Mouse (Mus musculus): ENCODE measurements around the gene Zfp598. TPM values are rescaled to one million over a fixed set of nuclear protein-coding genes. Genes with fewer than 3 reads are reported as not detected.

Zfp598 gene
- polyA plus RNA-seq, 1 experiment from 2014 or later, result 19.4 TPM

DNA sequence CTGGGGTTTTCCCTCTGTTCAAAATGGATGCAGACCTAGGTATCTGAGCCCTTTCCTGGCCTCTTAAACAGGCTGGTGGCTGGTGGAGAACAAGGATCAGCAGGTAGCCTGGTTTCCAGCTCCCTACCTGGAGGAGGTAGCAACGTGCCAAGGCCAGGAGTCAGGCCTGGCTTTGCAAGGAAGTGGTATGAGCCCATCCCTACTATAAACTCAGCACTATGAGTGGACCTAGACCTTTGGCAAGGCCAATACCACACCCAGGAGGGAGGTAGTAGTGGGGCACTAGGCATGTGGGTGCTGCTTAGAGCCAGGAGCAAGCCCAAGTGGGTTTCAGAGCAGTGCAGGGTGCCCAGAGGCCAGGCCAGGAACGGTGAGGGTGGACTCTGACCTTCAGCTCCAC lies 30.0 kb downstream of the Zfp598 start:
- H3K27me3 ChIP-seq (ENCODE audit: control insufficient read depth, insufficient read depth, low read length), result no peaks in the 10 kb centered on the region
- 85% methylated on average over 2 of the region's 2 CpGs for WGBS
- peaks cover 53% of the 10 kb centered on the region for H3K36me3 ChIP-seq (ENCODE audit: control insufficient read depth, insufficient read depth, low read length)
- H3K4me2 ChIP-seq (ENCODE audit: low read length), result no peak overlapping the region
- H3K9ac ChIP-seq (ENCODE audit: low read length), result no peak overlapping the region
- H3K4me1 ChIP-seq (ENCODE audit: control insufficient read depth in 2 of 2, insufficient read depth in 2 of 2, low read length in 2 of 2), result peaks cover 2 to 12% of the 10 kb centered on the region in 2 experiments; a peak in 3 of 4 replicates
- no peak overlapping the region for H3K4me3 ChIP-seq (ENCODE audit: control insufficient read depth in 1 of 2, insufficient read depth in 1 of 2, low read depth in 1 of 2, low read length in 2 of 2)
- H3K27ac ChIP-seq (replicated peaks in 1 of 2; ENCODE audit: control insufficient read depth in 1 of 2, insufficient read depth in 1 of 2, low read depth in 2 of 2, low read length in 2 of 2), result no peak overlapping the region
- no peak for ATAC-seq (ENCODE audit: insufficient number of reproducible peaks, insufficient read depth, low FRiP score, low read depth)
- no peaks in the 10 kb centered on the region for H3K9me3 ChIP-seq (ENCODE audit: control insufficient read depth, low read length)

DNA sequence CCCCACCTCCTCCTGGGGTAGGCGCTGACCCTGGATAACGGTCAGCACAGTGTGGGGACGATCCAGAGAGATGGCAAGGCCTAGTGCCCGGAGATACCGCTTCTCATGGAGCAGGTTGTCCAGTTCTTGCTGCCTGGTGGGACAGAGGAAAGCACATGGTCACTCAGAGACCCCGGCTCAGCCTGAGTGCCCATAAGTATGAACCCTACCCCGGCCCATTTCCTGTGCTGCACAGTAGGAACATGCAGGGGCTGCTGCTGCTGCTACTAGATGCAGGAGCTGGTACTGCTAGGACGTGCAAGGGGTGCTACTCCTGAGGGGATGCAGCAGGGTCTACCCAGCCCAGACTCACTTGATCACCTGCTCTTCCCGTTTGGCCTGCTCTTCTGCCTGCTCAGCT lies 31.8 kb downstream of the Zfp598 start:
- Histone ChIP-seq H3K9me3 (ENCODE audit: control insufficient read depth, low read length) (no peaks in the 10 kb centered on the region), H3K9ac (ENCODE audit: low read length) (no peak overlapping the region), H3K4me3 (ENCODE audit: control insufficient read depth in 1 of 2, insufficient read depth in 1 of 2, low read depth in 1 of 2, low read length in 2 of 2) (no peak overlapping the region), H3K27ac (replicated peaks in 1 of 2; ENCODE audit: control insufficient read depth in 1 of 2, insufficient read depth in 1 of 2, low read depth in 2 of 2, low read length in 2 of 2) (no peak overlapping the region), H3K4me1 (ENCODE audit: control insufficient read depth in 2 of 2, insufficient read depth in 2 of 2, low read length in 2 of 2) (peaks cover 2 to 8% of the 10 kb centered on the region in 2 experiments; a peak in 3 of 4 replicates), H3K4me2 (ENCODE audit: low read length) (no peak overlapping the region), H3K36me3 (ENCODE audit: control insufficient read depth, insufficient read depth, low read length) (peaks cover 65% of the 10 kb centered on the region), H3K27me3 (ENCODE audit: control insufficient read depth, insufficient read depth, low read length) (no peaks in the 10 kb centered on the region)
- ATAC-seq (ENCODE audit: insufficient number of reproducible peaks, insufficient read depth, low FRiP score, low read depth), result no peak
- WGBS, result 89% methylated on average over 9 of the region's 9 CpGs

DNA sequence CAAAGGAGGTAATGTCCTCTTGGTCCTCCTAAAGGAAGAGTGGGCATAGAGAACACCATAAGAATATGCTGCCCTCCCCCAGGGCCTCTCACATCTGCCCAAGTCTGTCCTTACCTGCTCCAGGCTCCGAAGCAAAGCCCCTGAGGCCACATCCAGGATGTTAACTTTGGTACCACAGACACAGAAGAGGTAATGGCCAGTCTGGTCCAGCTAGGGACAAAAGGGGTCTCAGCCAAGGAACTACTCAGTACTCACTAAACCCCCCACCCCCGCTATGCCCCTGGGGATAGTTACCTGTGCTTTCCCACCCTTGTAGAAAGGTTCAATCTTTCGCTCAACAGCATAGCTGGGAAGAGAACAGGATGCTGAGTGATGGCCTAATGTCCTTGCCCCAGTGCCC lies 36.3 kb downstream of the Zfp598 start:
- Histone ChIP-seq H3K27ac (replicated peaks in 1 of 2; ENCODE audit: control insufficient read depth in 1 of 2, insufficient read depth in 1 of 2, low read depth in 2 of 2, low read length in 2 of 2) (no peak overlapping the region), H3K4me1 (ENCODE audit: control insufficient read depth in 2 of 2, insufficient read depth in 2 of 2, low read length in 2 of 2) (peaks cover 5 to 11% of the 10 kb centered on the region in 2 experiments; a peak in 3 of 4 replicates), H3K9me3 (ENCODE audit: control insufficient read depth, low read length) (no peaks in the 10 kb centered on the region), H3K9ac (ENCODE audit: low read length) (no peak overlapping the region), H3K4me3 (ENCODE audit: control insufficient read depth in 1 of 2, insufficient read depth in 1 of 2, low read depth in 1 of 2, low read length in 2 of 2) (no peak overlapping the region), H3K4me2 (ENCODE audit: low read length) (no peak overlapping the region), H3K27me3 (ENCODE audit: control insufficient read depth, insufficient read depth, low read length) (no peaks in the 10 kb centered on the region), H3K36me3 (ENCODE audit: control insufficient read depth, insufficient read depth, low read length) (peaks cover 48% of the 10 kb centered on the region)
- WGBS, result 88% methylated on average over 3 of the region's 3 CpGs
- ATAC-seq (ENCODE audit: insufficient number of reproducible peaks, insufficient read depth, low FRiP score, low read depth), result no peak

DNA sequence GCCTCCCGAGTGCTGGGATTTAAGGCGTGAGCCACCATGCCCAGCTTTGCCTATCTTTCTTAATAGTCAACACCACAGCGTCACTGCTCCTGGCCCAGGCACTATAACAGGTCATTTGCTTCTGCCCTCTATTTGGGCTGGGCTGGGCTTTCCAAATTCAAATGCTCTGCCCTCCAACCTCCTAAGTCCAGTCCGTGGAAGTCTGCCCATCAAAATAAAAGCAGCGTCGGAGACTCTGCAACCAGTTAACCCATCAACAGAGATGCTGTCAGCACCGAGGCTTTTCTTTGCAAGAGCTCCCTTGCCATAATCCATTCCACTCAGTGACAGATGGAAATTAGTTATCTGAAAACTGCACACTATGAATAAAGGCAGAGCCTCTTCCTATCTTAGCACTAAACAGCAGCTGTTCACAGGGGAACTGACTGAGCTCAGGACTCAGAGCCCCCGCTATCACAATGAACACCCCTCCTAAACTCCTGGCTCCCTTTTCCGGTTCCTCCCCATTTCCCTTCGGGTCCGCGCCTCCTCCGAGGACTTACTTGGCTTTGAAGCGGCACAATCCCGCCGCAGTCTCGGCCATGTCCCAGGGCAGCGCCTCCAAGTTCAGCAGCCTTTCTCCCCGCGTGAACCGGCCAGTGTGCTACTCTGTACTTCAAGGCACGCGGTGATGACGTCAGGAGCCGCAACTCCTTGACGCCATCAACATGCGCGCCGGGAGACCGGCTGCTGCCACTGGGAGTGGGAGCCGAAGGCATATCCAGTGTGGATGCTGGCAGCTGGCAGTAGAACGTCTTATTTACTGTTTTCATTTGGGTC lies 37.7 kb downstream of the Zfp598 start, which contains the start of gene Tbl3:
Gene Tbl3, minus strand, starts transcription at position 679 of the 819 bp plus-strand sequence.
- no peaks in the 10 kb centered on the region for H3K9me3 ChIP-seq (ENCODE audit: control insufficient read depth, low read length)
- H3K4me3 ChIP-seq (ENCODE audit: control insufficient read depth in 1 of 2, insufficient read depth in 1 of 2, low read depth in 1 of 2, low read length in 2 of 2), result peak within 1 kb of the TSS; percentile 70 to 82
- H3K27ac ChIP-seq (replicated peaks in 1 of 2; ENCODE audit: control insufficient read depth in 1 of 2, insufficient read depth in 1 of 2, low read depth in 2 of 2, low read length in 2 of 2), result peak within 1 kb of the TSS; percentile 85
- H3K9ac ChIP-seq (ENCODE audit: low read length), result peak within 1 kb of the TSS; percentile 86
- 3% methylated on average over 32 of the region's 32 CpGs for WGBS
- peak within 1 kb of the TSS; percentile 84 for H3K4me2 ChIP-seq (ENCODE audit: low read length)
- ATAC-seq (ENCODE audit: insufficient number of reproducible peaks, insufficient read depth, low FRiP score, low read depth), result peak; percentile 80
- H3K4me1 ChIP-seq (ENCODE audit: control insufficient read depth in 2 of 2, insufficient read depth in 2 of 2, low read length in 2 of 2), result peaks cover 5 to 11% of the 10 kb centered on the region in 2 experiments; a peak in 3 of 4 replicates
- H3K36me3 ChIP-seq (ENCODE audit: control insufficient read depth, insufficient read depth, low read length), result peaks cover 35% of the 10 kb centered on the region
- no peaks in the 10 kb centered on the region for H3K27me3 ChIP-seq (ENCODE audit: control insufficient read depth, insufficient read depth, low read length)

DNA sequence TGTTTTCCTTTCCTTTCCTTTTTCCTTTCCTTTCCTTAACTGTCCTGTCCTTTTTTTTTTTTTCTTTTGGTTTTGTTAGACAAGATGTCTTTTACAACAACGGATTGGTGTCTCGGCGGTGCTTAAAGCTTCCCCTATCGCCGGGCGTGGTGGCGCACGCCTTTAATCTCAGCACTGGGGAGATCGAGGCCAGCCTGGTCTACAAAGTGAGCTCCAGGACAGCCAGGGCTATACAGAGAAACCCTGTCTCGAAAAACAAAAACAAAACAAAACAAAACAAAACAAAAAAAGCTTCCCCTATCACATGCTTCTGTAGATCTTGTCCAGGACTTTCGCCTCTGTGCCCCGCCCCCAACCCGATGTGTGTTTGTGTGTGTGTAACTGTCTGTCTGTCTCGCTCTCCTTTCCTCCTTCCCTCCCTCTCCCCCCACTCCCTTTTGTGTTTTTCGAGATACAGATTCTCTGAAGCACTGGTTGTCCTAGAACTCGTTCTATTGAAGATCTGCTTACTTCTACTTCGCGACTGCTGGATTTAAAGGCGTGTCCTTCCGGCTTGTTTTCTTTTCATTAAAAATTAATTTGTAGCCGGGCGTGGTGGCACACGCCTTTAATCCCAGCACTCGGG lies 38.4 kb downstream of the Zfp598 start:
- no peaks in the 10 kb centered on the region for H3K27me3 ChIP-seq (ENCODE audit: control insufficient read depth, insufficient read depth, low read length)
- peak overlapping the region; percentile 85 for H3K27ac ChIP-seq (replicated peaks in 1 of 2; ENCODE audit: control insufficient read depth in 1 of 2, insufficient read depth in 1 of 2, low read depth in 2 of 2, low read length in 2 of 2)
- WGBS, result 5% methylated on average over 24 of the region's 24 CpGs
- no peak for ATAC-seq (ENCODE audit: insufficient number of reproducible peaks, insufficient read depth, low FRiP score, low read depth)
- H3K9ac ChIP-seq (ENCODE audit: low read length), result peak overlapping the region; percentile 86
- no peaks in the 10 kb centered on the region for H3K9me3 ChIP-seq (ENCODE audit: control insufficient read depth, low read length)
- peaks cover 5 to 11% of the 10 kb centered on the region in 2 experiments; a peak in 3 of 4 replicates for H3K4me1 ChIP-seq (ENCODE audit: control insufficient read depth in 2 of 2, insufficient read depth in 2 of 2, low read length in 2 of 2)
- H3K4me3 ChIP-seq (ENCODE audit: control insufficient read depth in 1 of 2, insufficient read depth in 1 of 2, low read depth in 1 of 2, low read length in 2 of 2), result peak overlapping the region; percentile 70 to 82
- peak overlapping the region; percentile 84 for H3K4me2 ChIP-seq (ENCODE audit: low read length)
- peaks cover 28% of the 10 kb centered on the region for H3K36me3 ChIP-seq (ENCODE audit: control insufficient read depth, insufficient read depth, low read length)

DNA sequence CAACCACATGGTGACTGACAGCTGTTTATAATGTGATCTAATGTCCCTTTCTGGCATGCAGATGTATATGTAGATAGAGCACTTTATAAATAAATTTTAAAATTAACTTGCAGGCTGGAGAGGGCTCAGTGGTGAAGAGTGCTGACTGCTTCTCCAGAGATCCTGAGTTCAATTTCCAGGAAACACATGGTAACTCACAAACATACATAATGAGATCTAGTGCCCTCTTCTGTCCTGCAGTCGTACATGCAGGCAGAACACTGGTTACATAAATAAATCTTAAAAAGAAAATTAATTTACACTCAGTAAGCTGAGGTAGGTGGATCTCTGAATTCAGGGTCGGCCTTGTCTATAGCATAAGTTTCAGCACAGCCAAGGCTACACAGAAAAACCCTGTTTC lies 39.2 kb downstream of the Zfp598 start:
- no peak for ATAC-seq (ENCODE audit: insufficient number of reproducible peaks, insufficient read depth, low FRiP score, low read depth)
- 34% methylated on average over 2 of the region's 2 CpGs for WGBS
- H3K4me1 ChIP-seq (ENCODE audit: control insufficient read depth in 2 of 2, insufficient read depth in 2 of 2, low read length in 2 of 2), result peaks cover 5 to 11% of the 10 kb centered on the region in 2 experiments; a peak in 3 of 4 replicates
- H3K9me3 ChIP-seq (ENCODE audit: control insufficient read depth, low read length), result no peaks in the 10 kb centered on the region
- H3K4me3 ChIP-seq (ENCODE audit: control insufficient read depth in 1 of 2, insufficient read depth in 1 of 2, low read depth in 1 of 2, low read length in 2 of 2), result no peak overlapping the region
- H3K27ac ChIP-seq (replicated peaks in 1 of 2; ENCODE audit: control insufficient read depth in 1 of 2, insufficient read depth in 1 of 2, low read depth in 2 of 2, low read length in 2 of 2), result no peak overlapping the region
- peaks cover 21% of the 10 kb centered on the region for H3K36me3 ChIP-seq (ENCODE audit: control insufficient read depth, insufficient read depth, low read length)
- H3K9ac ChIP-seq (ENCODE audit: low read length), result no peak overlapping the region
- H3K27me3 ChIP-seq (ENCODE audit: control insufficient read depth, insufficient read depth, low read length), result no peaks in the 10 kb centered on the region
- peak overlapping the region; percentile 84; the same call in 1 of the 2 replicates for H3K4me2 ChIP-seq (ENCODE audit: low read length)

DNA sequence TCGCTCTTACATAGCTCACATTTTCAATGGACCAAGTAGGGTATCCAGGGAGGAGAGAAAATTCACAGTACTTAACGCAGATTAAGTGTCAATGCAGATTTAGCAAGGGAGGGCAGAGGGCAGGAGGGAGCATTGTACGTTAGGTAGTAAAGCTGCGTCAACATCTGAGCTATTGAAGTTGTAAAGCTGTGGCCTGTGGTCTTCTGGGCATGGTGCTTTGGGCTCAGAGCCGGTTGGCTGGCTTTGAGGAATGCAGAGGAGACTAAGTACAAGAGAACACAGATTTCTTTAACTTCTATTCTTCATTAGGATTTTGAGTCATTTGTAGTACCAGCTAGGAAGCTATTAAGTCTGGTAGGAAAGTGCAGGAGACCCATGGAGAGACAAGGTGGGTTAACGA lies 46.1 kb downstream of the Zfp598 start:
- no peak overlapping the region for H3K4me2 ChIP-seq (ENCODE audit: low read length)
- 79% methylated on average over 6 of the region's 6 CpGs for WGBS

More for the DNA sequence above, 46.1 kb downstream of the Zfp598 start:
- Histone ChIP-seq H3K9ac (ENCODE audit: low read length) (no peak overlapping the region), H3K27me3 (ENCODE audit: control insufficient read depth, insufficient read depth, low read length) (no peaks in the 10 kb centered on the region), H3K36me3 (ENCODE audit: control insufficient read depth, insufficient read depth, low read length) (0 out of 2 replicates have a peak, but pooled peaks cover 19% of the 10 kb centered on the region), H3K27ac (replicated peaks in 1 of 2; ENCODE audit: control insufficient read depth in 1 of 2, insufficient read depth in 1 of 2, low read depth in 2 of 2, low read length in 2 of 2) (no peak overlapping the region), H3K4me1 (ENCODE audit: control insufficient read depth in 2 of 2, insufficient read depth in 2 of 2, low read length in 2 of 2) (peaks cover 0 to 6% of the 10 kb centered on the region in 2 experiments; a peak in 1 of 4 replicates), H3K4me3 (ENCODE audit: control insufficient read depth in 1 of 2, insufficient read depth in 1 of 2, low read depth in 1 of 2, low read length in 2 of 2) (no peak overlapping the region), H3K9me3 (ENCODE audit: control insufficient read depth, low read length) (no peaks in the 10 kb centered on the region)
- no peak for ATAC-seq (ENCODE audit: insufficient number of reproducible peaks, insufficient read depth, low FRiP score, low read depth)
